Mouse (Mus musculus): ENCODE results near the gene Ctse.
"Not testable (repeated sequence)": the region's sequence is repeated elsewhere in the genome, so short reads cannot be mapped to it uniquely, and the experiment has no call there.

Ctse gene

DNA sequence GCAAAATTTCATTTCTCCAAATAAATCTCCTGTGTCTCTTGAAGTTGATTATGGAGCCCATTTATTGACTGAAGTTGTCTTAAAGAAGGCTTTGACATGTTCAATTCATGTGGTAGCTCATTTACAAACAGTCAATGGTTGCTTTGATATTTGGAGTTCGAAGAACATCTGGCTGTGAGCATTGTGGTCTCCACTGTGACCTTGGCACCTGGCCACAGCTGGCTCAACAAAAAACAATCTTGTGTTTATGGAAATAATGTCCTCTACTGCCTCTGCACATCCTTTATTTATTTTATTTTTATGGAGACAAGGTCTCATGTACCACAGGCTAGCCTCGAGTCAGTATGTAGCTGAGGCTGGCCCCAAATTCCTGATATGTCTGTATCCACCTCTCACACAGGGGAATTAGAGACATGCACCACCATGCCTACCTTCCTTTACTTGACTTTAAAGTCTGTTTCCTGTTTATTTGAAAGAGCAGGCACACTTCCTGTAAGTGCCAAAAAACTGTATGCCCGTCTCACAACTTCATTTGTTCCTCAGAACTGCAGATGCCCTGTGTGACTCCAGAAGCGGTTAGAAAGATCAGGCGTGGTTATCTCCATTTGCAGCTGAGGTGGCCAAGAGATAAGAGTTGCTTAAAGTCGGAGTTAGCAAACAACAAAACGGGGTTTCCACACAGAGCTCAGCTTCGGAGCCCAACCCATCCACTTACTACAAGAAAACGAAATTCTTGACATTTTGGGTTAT lies at the start of gene Ctse:
Gene Ctse (plus strand): TSS at position 516 of the 750 bp plus-strand sequence.
- in situ Hi-C loops (cut with MboI, MseI) = no loop called here

DNA sequence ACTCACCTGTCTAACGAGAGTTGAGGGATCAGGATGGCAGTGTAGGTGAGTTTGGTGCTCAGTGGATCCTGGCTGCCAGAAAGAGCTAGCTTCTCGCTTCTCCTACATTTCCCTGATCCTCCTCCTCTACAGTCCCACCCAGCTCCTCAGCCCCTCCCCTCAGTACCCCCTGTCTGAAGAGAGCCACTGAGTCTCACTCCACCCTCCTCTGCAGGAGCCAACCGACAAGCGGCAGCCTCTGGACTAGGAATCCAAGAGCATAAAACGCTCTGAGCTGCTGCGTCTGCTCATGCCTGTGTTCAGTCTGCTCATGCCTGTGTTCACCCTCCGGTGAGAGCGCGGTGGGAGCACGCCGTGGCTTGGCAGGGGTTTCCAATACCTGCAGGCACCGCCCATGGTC lies 39.2 kb upstream of the Ctse start, which contains the start of gene Avpr1b:
Gene Avpr1b (plus strand): TSS at position 335 of the 400 bp plus-strand sequence.
- in situ Hi-C loops (cut with MboI, MseI) = no loop called here

DNA sequence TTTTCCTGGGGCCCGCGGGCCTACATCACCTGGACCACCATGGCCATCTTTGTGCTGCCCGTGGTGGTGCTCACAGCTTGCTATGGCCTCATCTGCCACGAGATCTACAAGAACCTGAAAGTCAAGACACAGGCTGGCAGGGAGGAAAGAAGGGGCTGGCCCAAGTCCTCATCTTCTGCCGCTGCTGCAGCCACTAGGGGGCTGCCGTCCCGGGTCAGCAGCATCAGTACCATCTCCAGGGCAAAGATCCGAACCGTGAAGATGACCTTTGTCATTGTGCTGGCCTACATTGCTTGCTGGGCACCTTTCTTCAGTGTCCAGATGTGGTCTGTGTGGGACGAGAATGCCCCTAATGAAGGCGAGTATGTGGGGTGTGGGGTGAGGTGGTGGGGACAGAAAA lies 37.8 kb upstream of the Ctse start:
- in situ Hi-C loops (cut with MboI, MseI) = no loop called here

GRCm38 (mm10) chr1:131606719-131607118 lies 31.4 kb upstream of the Ctse start:
- in situ Hi-C loops (cut with MboI, MseI) = no loop called here

DNA sequence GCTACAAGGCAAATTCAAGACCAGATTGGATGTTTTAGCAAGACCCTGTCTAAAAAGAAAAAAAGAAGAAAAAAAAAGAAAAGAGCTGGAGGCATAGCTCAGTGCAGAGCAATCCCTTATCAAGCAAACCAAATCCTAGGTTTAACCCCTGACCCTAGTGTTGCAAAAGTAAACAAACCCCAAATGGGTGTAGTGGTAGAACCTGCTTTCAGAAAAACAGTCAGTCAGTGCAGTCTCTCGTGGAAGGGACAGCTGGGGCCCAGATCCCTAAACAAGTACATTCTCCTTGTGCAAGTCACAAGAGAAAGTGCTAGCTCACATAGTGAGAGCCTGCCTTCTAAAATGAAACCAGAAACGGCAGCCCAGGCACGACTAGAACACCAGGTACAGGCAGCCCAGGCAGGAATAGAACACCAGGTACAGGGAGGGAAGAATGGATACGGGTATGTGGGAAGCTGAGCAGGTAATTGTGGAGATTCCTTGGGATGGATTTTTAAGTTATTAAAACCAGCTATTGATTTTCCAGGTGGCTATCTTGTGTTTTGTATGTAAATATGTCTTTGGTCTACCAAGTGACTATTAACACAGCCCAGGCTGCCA lies 25.4 kb upstream of the Ctse start:
- in situ Hi-C loops (cut with MboI, MseI) = loop anchor here (5.0 kb wide), 1 partner anchor 50 kb away; no protein-coding TSS in a partner anchor

DNA sequence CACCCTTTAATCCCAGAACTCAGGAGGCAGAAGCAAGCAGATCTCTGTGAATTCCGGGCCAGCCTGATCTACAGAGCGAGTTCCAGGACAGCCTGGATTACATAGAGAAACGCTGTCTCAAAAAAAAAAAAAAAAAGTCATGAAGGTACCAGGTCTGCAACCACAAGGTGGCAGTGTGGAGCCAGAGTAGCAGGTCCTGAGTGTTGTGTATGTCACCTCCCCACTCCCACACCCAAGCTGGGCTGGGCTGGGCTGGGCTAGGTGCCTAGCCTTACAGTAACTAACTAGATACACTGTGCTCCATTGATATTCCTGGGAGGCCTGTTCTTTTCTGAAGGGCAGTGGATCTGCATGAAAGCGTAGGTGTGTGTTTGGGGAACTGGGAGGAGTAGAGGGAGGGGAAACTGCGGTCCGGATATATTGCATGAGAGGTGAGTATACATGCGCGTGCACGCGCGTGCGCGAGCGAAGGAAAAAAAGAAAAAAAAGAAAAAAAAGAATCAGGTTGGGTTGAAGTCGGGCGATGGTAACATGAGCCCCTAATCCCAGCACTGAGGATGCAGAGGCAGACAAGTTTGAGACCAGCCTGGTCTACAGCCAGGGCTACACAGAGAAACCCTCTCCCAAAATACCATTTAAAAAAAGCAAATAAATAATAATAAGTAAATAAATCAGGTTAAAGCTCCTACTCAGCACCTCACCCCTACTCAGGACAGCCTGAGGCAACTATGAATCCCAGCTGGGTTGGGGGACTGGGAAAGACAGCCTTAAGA lies 24.6 kb upstream of the Ctse start:
- in situ Hi-C loops (cut with MboI, MseI) = loop anchor here (5.0 kb wide), 1 partner anchor 49 kb away; no protein-coding TSS in a partner anchor

GRCm38 (mm10) chr1:131614641-131615040 lies 23.5 kb upstream of the Ctse start:
- in situ Hi-C loops (cut with MboI, MseI) = loop anchor here (5.0 kb wide), 1 partner anchor 48 kb away; no protein-coding TSS in a partner anchor

GRCm38 (mm10) chr1:131616131-131616530 lies 22.0 kb upstream of the Ctse start:
- in situ Hi-C loops (cut with MboI, MseI) = no loop called here

DNA sequence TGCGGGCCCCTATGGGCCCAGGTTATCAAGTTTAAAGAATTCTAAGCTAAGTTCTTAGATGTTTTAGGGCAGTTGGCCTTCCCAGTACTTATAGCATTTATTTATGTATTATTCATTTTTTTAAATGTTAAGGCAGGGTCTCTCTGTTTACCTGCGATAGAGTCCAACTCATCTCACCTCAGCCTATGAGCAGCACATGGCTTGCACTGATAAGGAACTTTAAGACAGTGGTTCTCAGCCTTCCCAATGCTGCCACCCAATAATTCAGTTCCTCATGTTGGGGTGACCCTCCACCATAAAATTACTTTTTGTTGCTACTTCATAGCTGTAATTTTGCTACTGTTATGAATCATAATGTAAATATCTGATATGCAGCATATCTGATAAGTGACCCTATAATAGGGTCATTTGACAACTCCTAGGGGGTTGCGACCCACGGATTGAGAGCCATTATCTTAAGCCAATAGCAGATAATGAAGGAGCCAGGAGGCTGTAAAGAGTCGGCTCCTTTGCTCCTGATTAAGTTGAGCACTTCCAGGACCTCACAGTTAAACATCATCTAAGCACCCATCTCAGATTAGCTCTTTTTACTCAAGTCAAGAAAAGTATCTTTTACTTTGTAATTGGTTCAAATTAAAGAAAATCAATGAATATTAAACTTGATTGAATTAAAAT lies 21.4 kb upstream of the Ctse start:
- in situ Hi-C loops (cut with MboI, MseI) = no loop called here

- in situ Hi-C loops (cut with MboI, MseI) = no loop called here
These were observed 19.5 kb upstream of the Ctse start for GRCm38 (mm10) chr1:131618576-131618975.

- in situ Hi-C loops (cut with MboI, MseI) = no loop called here
These were observed 18.8 kb upstream of the Ctse start for GRCm38 (mm10) chr1:131619348-131619747.

- in situ Hi-C loops (cut with MboI, MseI) = no loop called here
These were observed 14.5 kb upstream of the Ctse start for GRCm38 (mm10) chr1:131623644-131624043.

DNA sequence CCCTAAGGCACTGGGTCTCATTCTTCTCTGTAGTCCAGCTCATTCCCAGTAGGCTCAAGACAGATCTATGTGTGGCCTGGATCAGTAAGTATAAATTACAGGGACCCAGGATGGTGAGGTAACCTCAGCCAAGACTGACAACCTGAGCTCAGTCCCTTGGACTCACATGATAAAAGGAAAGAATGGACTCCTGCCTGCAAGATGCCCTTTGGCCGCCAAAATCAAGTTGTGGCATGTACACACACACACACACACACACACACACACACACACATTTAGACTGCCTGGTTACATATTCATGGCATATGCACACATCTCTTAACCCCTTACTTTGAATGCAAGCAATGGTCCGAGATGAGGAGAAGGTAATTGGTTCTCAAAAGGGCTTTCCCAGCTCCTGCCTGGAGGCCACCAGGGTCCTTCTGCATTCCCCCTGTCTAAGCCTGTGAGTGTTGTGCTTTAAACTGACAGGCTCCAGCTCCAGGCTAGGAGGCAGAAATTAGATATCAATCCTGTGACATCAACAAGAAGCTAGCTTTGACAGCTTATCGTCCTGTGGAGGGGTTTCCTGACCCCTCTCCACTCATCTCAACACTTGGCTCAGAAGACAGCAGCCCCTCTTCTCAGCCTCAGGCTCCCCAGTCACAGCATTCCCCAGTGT lies 13.8 kb upstream of the Ctse start:
- in situ Hi-C loops (cut with MboI, MseI) = no loop called here

DNA sequence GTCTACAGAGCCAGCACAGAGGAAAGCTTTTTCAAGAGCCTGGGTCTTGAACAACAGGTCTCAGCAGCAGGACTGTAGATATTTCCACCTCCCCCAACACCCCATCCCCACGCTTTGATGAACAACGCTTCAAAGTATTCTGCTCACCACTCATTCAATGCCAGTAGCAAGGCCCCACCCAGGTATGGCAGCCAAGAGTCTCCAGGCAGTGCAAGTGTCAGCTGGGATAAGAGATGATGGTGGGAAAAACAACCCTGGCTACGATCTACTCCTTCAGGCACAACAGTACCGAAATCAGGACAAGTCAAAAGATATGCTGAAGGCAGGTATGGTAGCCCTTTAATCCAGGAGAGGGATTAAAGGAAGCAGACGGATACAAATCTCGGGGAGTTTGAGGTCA lies 11.9 kb upstream of the Ctse start:
- in situ Hi-C loops (cut with MboI, MseI) = no loop called here

DNA sequence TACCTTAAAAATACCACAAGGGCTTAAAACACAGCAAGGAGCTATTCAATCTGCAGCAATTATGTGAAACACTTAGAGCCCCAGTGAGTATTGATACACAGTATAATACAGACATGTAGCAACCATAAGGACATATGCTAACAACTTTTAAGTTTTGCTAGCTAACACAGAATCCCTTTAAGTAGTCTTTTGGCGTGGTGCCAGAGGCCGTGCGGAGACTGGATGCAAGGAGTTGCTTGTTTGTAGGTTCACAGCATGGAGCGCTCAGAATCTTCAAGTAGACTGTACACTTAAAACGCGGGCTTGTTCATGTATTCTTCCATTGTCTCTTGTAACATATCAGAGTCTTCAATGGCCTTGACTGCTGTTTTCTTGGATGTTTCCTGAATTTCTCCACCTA lies 5.9 kb upstream of the Ctse start:
- in situ Hi-C loops (cut with MboI, MseI) = not testable (repeated sequence)

DNA sequence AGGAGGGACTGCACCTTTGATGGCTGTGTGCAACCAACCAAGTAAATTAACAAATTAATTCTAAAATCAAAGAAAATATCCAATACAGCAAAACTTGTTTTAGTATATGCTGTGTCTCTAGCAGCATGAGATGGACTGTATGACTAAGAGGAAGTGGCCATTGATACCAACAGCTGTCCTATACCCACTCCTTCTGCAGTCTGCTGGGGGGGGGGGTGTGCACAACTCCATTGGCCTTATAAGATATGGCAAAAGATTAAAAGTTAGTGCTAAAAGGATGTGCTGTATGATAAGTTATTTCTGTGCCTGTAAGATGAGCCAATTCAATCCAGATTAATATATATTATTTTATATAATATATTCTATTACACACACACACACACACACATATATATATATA lies 3.6 kb upstream of the Ctse start:
- in situ Hi-C loops (cut with MboI, MseI) = no loop called here

DNA sequence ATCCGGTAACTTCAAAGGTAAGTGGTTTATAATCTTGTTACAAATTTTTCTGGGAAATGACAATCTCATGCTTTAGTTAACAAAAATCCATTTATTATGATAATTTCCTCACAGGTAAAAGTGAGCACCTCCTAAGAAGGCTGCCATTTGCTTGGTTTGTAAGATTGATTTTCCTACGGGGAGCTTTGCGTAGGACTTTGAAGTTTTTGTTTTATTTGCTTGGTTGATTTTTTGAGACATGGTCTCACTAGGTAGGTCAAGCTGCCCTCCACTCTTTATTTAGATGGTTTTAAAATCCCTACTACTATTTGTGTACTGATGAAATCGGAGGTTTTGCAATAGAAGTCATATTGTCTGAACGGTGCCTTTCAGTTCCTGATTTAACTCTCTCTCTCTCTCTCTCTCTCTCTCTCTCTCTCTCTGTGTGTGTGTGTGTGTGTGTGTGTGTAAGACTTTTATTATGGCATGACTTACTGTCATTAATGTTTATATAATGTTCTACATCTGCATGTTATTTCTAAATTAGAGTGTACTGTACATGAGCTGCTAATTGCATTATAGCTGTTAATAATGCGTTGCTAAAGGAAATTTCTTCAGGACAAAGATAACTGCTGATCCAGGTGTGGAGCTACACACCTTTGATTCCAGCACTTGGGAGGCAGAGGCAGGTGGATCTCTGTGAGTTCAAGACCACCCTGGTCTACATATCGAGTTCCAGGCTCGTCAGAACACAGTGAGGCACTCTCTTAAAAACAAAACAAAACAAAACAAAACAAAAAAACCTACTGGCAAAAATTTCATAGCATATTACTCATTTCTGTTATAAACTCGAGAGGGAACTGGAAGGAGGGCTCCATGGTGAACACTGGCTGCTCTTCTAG lies 675 bp downstream of the Ctse start:
- in situ Hi-C loops (cut with MboI, MseI) = no loop called here

DNA sequence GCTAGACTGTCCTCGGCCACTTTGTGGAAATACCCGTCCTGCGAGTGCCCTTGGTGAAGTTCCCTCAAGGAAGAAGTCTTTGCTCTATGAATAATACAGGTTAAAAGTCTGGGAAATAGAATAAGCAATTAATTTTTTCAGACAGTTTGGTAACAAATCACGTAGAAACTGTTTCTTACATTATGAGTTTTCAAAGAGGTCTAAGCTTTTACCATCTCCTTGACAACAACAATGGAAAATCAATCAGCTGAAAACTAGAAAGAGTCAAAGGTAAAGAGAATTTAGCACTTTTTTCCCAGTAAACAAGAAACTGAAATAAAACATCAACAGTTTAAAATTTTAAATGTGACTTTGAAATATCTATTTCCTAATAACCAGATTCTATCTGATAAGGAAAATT lies 2.0 kb downstream of the Ctse start:
- in situ Hi-C loops (cut with MboI, MseI) = no loop called here

GRCm38 (mm10) chr1:131641565-131641964 lies 3.5 kb downstream of the Ctse start:
- in situ Hi-C loops (cut with MboI, MseI) = no loop called here

GRCm38 (mm10) chr1:131642251-131642650 lies 4.1 kb downstream of the Ctse start:
- in situ Hi-C loops (cut with MboI, MseI) = no loop called here
